ENCODE assay signal across 8 mouse cellular contexts in the genomic region with DNA sequence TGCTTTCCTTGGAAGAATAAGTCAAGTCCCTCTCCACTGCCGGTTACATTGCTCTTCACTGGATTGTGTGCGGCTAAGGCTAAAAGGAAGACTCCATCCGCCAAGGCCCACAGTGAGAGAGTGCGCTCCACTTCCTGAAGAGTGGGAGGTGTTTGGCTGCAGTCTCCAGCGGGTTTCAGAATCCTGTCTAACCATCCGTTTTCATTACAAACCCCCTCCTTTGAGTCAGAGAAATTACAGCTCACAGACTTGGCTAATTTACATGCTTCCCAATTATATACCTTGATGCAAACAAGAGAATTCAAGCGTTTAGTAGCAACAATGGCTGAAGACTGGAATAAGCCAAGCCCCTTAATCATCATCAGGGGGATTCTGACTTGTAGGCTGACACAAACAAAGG. TPM values are rescaled to one million over a fixed set of nuclear protein-coding genes. Genes with fewer than 3 reads are reported as not detected.
DNase-seq lines count a peak whose midpoint lies in the region; ATAC-seq lines count a peak whose summit lies in the region.

No protein-coding gene starts in this region.

- peak; percentile 92 for DNase-seq in heart, adult 11 months
- DNase-seq in embryonic facial prominence, embryonic 14.5 days (ENCODE audit: low spot score) = peak; percentile 76
- peak; percentile 25 for DNase-seq in lung, postnatal 25 days (ENCODE audit: low spot score)
- DNase-seq in urinary bladder, postnatal 10 days (ENCODE audit: low spot score) = no peak
- DNase-seq in liver, embryonic 11.5 days (ENCODE audit: low spot score) = no peak
- DNase-seq in ovary, adult 18-20 months (ENCODE audit: low spot score) = no peak

- H3K4me1 ChIP-seq in heart, embryonic 12.5 days (replicated peaks) = peaks cover 27% of the 10 kb centered on the region
- H3K4me1 ChIP-seq in embryonic facial prominence, embryonic 14.5 days (ENCODE audit: control insufficient read depth, insufficient read depth, low read length) = no peaks in the 10 kb centered on the region
- H3K4me1 ChIP-seq in hindbrain, embryonic 12.5 days = peaks cover 22% of the 10 kb centered on the region
- H3K4me1 ChIP-seq in liver, embryonic 11.5 days (replicated peaks; ENCODE audit: control insufficient read depth, insufficient read depth, low read length) = no peaks in the 10 kb centered on the region

- H3K27me3 ChIP-seq in heart, embryonic 12.5 days (replicated peaks) = no peaks in the 10 kb centered on the region
- no peaks in the 10 kb centered on the region for H3K27me3 ChIP-seq in embryonic facial prominence, embryonic 14.5 days (replicated peaks; ENCODE audit: control insufficient read depth, insufficient read depth, low read length)
- no peaks in the 10 kb centered on the region for H3K27me3 ChIP-seq in hindbrain, embryonic 12.5 days
- no peaks in the 10 kb centered on the region for H3K27me3 ChIP-seq in liver, embryonic 11.5 days (replicated peaks; ENCODE audit: control insufficient read depth, insufficient read depth, low read length)

- no peaks in the 10 kb centered on the region for H3K36me3 ChIP-seq in heart, embryonic 12.5 days
- no peaks in the 10 kb centered on the region for H3K36me3 ChIP-seq in embryonic facial prominence, embryonic 14.5 days (ENCODE audit: control insufficient read depth, insufficient read depth, low read length)
- H3K36me3 ChIP-seq in hindbrain, embryonic 12.5 days = no peaks in the 10 kb centered on the region
- no peaks in the 10 kb centered on the region for H3K36me3 ChIP-seq in liver, embryonic 11.5 days (ENCODE audit: control insufficient read depth, insufficient read depth, low read length)

- WGBS in heart, embryonic 12.5 days = 65% methylated on average over 7 of the region's 7 CpGs
- WGBS in embryonic facial prominence, embryonic 14.5 days = 56% methylated on average over 7 of the region's 7 CpGs
- WGBS in hindbrain, embryonic 12.5 days = 41% methylated on average over 7 of the region's 7 CpGs
- 77% methylated on average over 7 of the region's 7 CpGs for WGBS in liver, embryonic 11.5 days

- no peak overlapping the region for H3K27ac ChIP-seq in heart, embryonic 12.5 days (ENCODE audit: poor library complexity, severe bottlenecking)
- H3K27ac ChIP-seq in embryonic facial prominence, embryonic 14.5 days (replicated peaks; ENCODE audit: low read depth, low read length) = peak overlapping the region; percentile 71
- peak overlapping the region; percentile 77 for H3K27ac ChIP-seq in hindbrain, embryonic 12.5 days
- H3K27ac ChIP-seq in liver, embryonic 11.5 days (ENCODE audit: low read depth, low read length) = no peak overlapping the region

- H3K9me3 ChIP-seq in heart, embryonic 12.5 days (replicated peaks) = peaks cover 4% of the 10 kb centered on the region; the same call in 1 of the 2 replicates
- H3K9me3 ChIP-seq in embryonic facial prominence, embryonic 14.5 days (ENCODE audit: control insufficient read depth, low read length) = 0 out of 2 replicates have a peak, but pooled peaks cover 4% of the 10 kb centered on the region
- H3K9me3 ChIP-seq in hindbrain, embryonic 12.5 days (replicated peaks) = no peaks in the 10 kb centered on the region
- no peaks in the 10 kb centered on the region for H3K9me3 ChIP-seq in liver, embryonic 11.5 days (ENCODE audit: control insufficient read depth, low read length)

- no peak overlapping the region for H3K4me3 ChIP-seq in heart, embryonic 12.5 days
- H3K4me3 ChIP-seq in embryonic facial prominence, embryonic 14.5 days (ENCODE audit: low read depth, low read length) = no peak overlapping the region
- no peak overlapping the region for H3K4me3 ChIP-seq in hindbrain, embryonic 12.5 days
- no peak overlapping the region for H3K4me3 ChIP-seq in liver, embryonic 11.5 days (ENCODE audit: low read depth, low read length)

- ATAC-seq in heart, embryonic 12.5 days (ENCODE audit: insufficient number of reproducible peaks, low FRiP score) = no peak
- ATAC-seq in embryonic facial prominence, embryonic 14.5 days (ENCODE audit: low read depth) = peak; percentile 57; the same call in 1 of the 2 replicates
- ATAC-seq in hindbrain, embryonic 12.5 days (ENCODE audit: low FRiP score) = peak; percentile 48; the same call in 1 of the 2 replicates
- no peak for ATAC-seq in liver, embryonic 11.5 days (replicated peaks; ENCODE audit: low FRiP score)

- H3K4me2 ChIP-seq in heart, embryonic 12.5 days = no peak overlapping the region
- no peak overlapping the region for H3K4me2 ChIP-seq in embryonic facial prominence, embryonic 14.5 days (ENCODE audit: low read depth, low read length)
- H3K4me2 ChIP-seq in hindbrain, embryonic 12.5 days (replicated peaks) = no peak overlapping the region
- no peak overlapping the region for H3K4me2 ChIP-seq in liver, embryonic 11.5 days

- no peak overlapping the region for H3K9ac ChIP-seq in heart, embryonic 12.5 days
- H3K9ac ChIP-seq in embryonic facial prominence, embryonic 14.5 days (ENCODE audit: low read depth, low read length) = no peak overlapping the region
- H3K9ac ChIP-seq in hindbrain, embryonic 12.5 days = no peak overlapping the region
- no peak overlapping the region for H3K9ac ChIP-seq in liver, embryonic 11.5 days (ENCODE audit: low read depth, low read length)

RNA-seq across cellular contexts. Expression of gene Arl4c, which starts 55.1 kb away (rescaled TPM):
- polyA plus RNA-seq in heart, embryonic 12.5 days (2016; fragmentation: Nextera tagmentation; extraction: Ambion mirVana) = 12.1 and 12.6 TPM in 2 replicates
- 6.6 and 6.9 TPM in 2 replicates for polyA plus RNA-seq in embryonic facial prominence, embryonic 14.5 days (2014; fragmentation: Nextera tagmentation; extraction: Ambion mirVana)
- polyA plus RNA-seq in hindbrain, embryonic 12.5 days (2016; fragmentation: Nextera tagmentation; extraction: Ambion mirVana) = 49.4 and 49.8 TPM in 2 replicates
- polyA plus RNA-seq in liver, embryonic 11.5 days (2014; fragmentation: Nextera tagmentation; extraction: Ambion mirVana) = 1.7 and 1.9 TPM in 2 replicates

Comparison
In these comparisons a context has a peak if more than half of its experiments do, and no peak if none do; other contexts are left out.
1. DNase-seq: peak in heart, adult 11 months (single experiment), embryonic facial prominence, embryonic 14.5 days (single experiment) and lung, postnatal 25 days (single experiment); none in urinary bladder, postnatal 10 days (single experiment), liver, embryonic 11.5 days (single experiment) and ovary, adult 18-20 months (single experiment).
2. ATAC-seq: peak in embryonic facial prominence, embryonic 14.5 days (single experiment) and hindbrain, embryonic 12.5 days (single experiment); none in heart, embryonic 12.5 days (single experiment) and liver, embryonic 11.5 days (single experiment).
3. H3K27ac ChIP-seq: peak in embryonic facial prominence, embryonic 14.5 days (single experiment) and hindbrain, embryonic 12.5 days (single experiment); none in heart, embryonic 12.5 days (single experiment) and liver, embryonic 11.5 days (single experiment).